Mouse (Mus musculus): ENCODE data around the gene 5730596B20Rik. TPM values are rescaled to one million over a fixed set of nuclear protein-coding genes. Genes with fewer than 3 reads are reported as not detected.

The 5730596B20Rik gene
- polyA plus RNA-seq, 2 experiments = 0.29 to 0.44 TPM

- no peak overlapping the region for H3K9ac ChIP-seq (ENCODE audit: low read depth, low read length, severe bottlenecking)
- no peak overlapping the region for H3K27ac ChIP-seq (replicated peaks; ENCODE audit: low read depth, low read length)
- H3K27me3 ChIP-seq (ENCODE audit: control insufficient read depth, insufficient read depth, low read length) = peaks cover 70% of the 10 kb centered on the region
- no peak overlapping the region for H3K4me2 ChIP-seq (replicated peaks; ENCODE audit: low read depth, low read length, severe bottlenecking)
- H3K4me1 ChIP-seq (ENCODE audit: control insufficient read depth, insufficient read depth, low read length) = peaks cover 37% of the 10 kb centered on the region
- ATAC-seq (ENCODE audit: low FRiP score, low read depth) (no peak), DNase-seq (ENCODE audit: low spot score) (no peak)
- peaks cover 17% of the 10 kb centered on the region for H3K36me3 ChIP-seq (ENCODE audit: control insufficient read depth, insufficient read depth, low read length)
- no peak overlapping the region for H3K4me3 ChIP-seq (replicated peaks; ENCODE audit: low read length)
- WGBS = 24% methylated on average over 4 of the region's 4 CpGs
- H3K9me3 ChIP-seq (ENCODE audit: control insufficient read depth, low read length) = no peaks in the 10 kb centered on the region
- no peak for TF ChIP-seq POLR2A (IDR thresholded peaks at IDR 0.05; ENCODE audit: borderline replicate concordance, extremely low read depth, insufficient read depth, insufficient read length)
Observed at GRCm38 (mm10) chr6:52173648-52174047, 3.6 kb upstream of the 5730596B20Rik start.

- DNase-seq (ENCODE audit: low spot score) (no peak), ATAC-seq (ENCODE audit: low FRiP score, low read depth) (no peak)
- Histone ChIP-seq H3K36me3 (ENCODE audit: control insufficient read depth, insufficient read depth, low read length) (peaks cover 10% of the 10 kb centered on the region), H3K4me3 (replicated peaks; ENCODE audit: low read length) (peak overlapping the region; percentile 40), H3K27ac (replicated peaks; ENCODE audit: low read depth, low read length) (peak overlapping the region; percentile 43), H3K9me3 (ENCODE audit: control insufficient read depth, low read length) (no peaks in the 10 kb centered on the region), H3K4me2 (replicated peaks; ENCODE audit: low read depth, low read length, severe bottlenecking) (peak overlapping the region; percentile 68), H3K27me3 (ENCODE audit: control insufficient read depth, insufficient read depth, low read length) (peaks cover 65% of the 10 kb centered on the region), H3K9ac (ENCODE audit: low read depth, low read length, severe bottlenecking) (peak overlapping the region; percentile 49), H3K4me1 (ENCODE audit: control insufficient read depth, insufficient read depth, low read length) (peaks cover 38% of the 10 kb centered on the region)
- WGBS = 12% methylated on average over 33 of the region's 41 CpGs
- TF ChIP-seq POLR2A (IDR thresholded peaks at IDR 0.05; ENCODE audit: borderline replicate concordance, extremely low read depth, insufficient read depth, insufficient read length) = no peak
Observed at GRCm38 (mm10) chr6:52174968-52175751, 2.1 kb upstream of the 5730596B20Rik start.

DNA sequence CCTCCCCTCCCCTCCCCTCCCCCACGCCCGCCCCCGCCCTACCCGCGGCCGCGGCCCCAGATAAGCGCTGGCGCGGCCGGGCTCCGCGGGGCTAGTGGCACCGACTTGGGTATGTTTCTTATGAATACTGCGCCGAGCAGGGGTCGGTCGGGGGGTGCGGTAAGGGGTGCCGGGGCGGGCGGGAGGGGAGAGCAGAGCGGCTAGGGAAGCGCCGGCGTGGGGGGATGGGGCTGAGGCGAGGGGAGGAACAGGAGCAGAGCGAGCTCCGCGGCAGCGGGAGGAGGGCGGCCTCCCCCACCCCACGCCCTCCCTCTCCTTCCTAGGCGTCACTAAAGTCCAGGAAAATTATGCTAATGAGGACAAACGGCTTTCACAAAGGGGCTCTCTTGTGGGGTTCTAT, 1.4 kb upstream of the 5730596B20Rik start:
- Histone ChIP-seq H3K4me2 (replicated peaks; ENCODE audit: low read depth, low read length, severe bottlenecking) (peak overlapping the region; percentile 68), H3K4me3 (replicated peaks; ENCODE audit: low read length) (peak overlapping the region; percentile 40), H3K9me3 (ENCODE audit: control insufficient read depth, low read length) (no peaks in the 10 kb centered on the region), H3K4me1 (ENCODE audit: control insufficient read depth, insufficient read depth, low read length) (peaks cover 40% of the 10 kb centered on the region), H3K27ac (replicated peaks; ENCODE audit: low read depth, low read length) (peak overlapping the region; percentile 43), H3K36me3 (ENCODE audit: control insufficient read depth, insufficient read depth, low read length) (peaks cover 10% of the 10 kb centered on the region), H3K9ac (ENCODE audit: low read depth, low read length, severe bottlenecking) (peak overlapping the region; percentile 49), H3K27me3 (ENCODE audit: control insufficient read depth, insufficient read depth, low read length) (peaks cover 65% of the 10 kb centered on the region)
- 3% methylated on average over 22 of the region's 35 CpGs for WGBS
- TF ChIP-seq POLR2A (IDR thresholded peaks at IDR 0.05; ENCODE audit: borderline replicate concordance, extremely low read depth, insufficient read depth, insufficient read length) = no peak
- ATAC-seq (ENCODE audit: low FRiP score, low read depth) = no peak
- DNase-seq (ENCODE audit: low spot score) = no peak

DNA sequence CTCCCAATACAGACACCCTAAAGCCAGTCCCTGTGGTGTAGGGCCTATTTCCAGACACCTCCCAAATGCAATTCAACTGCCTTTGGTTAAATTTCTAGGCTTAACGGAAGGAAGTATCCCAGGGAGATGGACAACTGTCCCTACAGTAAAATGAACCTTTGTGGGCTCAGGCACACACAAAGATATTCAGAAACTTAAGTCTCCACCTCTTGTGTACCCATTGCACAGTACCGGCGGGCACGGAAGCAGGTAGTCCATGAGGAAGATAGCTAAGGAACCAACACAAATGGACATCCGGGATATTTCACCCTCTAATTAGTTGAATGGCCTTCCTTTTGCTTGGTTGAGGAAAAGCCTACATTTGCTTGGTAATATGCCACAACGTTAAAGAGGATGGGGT, 907 bp upstream of the 5730596B20Rik start:
- DNase-seq (ENCODE audit: low spot score) (no peak), ATAC-seq (ENCODE audit: low FRiP score, low read depth) (no peak)
- no peak for TF ChIP-seq POLR2A (IDR thresholded peaks at IDR 0.05; ENCODE audit: borderline replicate concordance, extremely low read depth, insufficient read depth, insufficient read length)
- no peak overlapping the region for H3K27ac ChIP-seq (replicated peaks; ENCODE audit: low read depth, low read length)
- WGBS = 14% methylated on average over 6 of the region's 6 CpGs
- peak overlapping the region; percentile 40 for H3K4me3 ChIP-seq (replicated peaks; ENCODE audit: low read length)
- peak overlapping the region; percentile 68 for H3K4me2 ChIP-seq (replicated peaks; ENCODE audit: low read depth, low read length, severe bottlenecking)
- H3K36me3 ChIP-seq (ENCODE audit: control insufficient read depth, insufficient read depth, low read length) = peaks cover 15% of the 10 kb centered on the region
- peaks cover 65% of the 10 kb centered on the region for H3K27me3 ChIP-seq (ENCODE audit: control insufficient read depth, insufficient read depth, low read length)
- peak overlapping the region; percentile 49; the same call in 1 of the 2 replicates for H3K9ac ChIP-seq (ENCODE audit: low read depth, low read length, severe bottlenecking)
- peaks cover 40% of the 10 kb centered on the region for H3K4me1 ChIP-seq (ENCODE audit: control insufficient read depth, insufficient read depth, low read length)
- H3K9me3 ChIP-seq (ENCODE audit: control insufficient read depth, low read length) = no peaks in the 10 kb centered on the region

DNA sequence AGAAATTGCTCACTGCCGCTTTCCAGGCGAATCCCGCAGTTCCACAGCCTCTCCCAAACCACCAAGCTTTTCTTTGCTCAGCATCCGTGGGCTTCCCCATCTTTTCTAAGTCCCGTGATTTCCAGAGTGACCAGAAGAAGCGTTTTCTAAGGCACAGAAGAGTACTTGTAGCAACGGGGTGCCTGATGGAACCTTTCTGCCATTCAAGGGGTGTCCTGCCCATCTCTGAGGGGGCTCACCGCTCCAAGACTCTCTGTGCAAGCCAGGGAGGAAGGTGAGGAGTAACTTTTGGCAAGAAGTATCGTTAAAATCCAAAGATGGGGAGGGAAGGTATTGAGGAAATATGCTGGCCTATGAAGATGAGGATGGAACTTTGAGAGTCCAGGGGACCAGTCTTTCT, 508 bp downstream of the 5730596B20Rik start:
- H3K36me3 ChIP-seq (ENCODE audit: control insufficient read depth, insufficient read depth, low read length) = peaks cover 13% of the 10 kb centered on the region
- H3K27me3 ChIP-seq (ENCODE audit: control insufficient read depth, insufficient read depth, low read length) = peaks cover 57% of the 10 kb centered on the region
- H3K4me3 ChIP-seq (replicated peaks; ENCODE audit: low read length) = peak overlapping the region; percentile 40
- H3K4me2 ChIP-seq (replicated peaks; ENCODE audit: low read depth, low read length, severe bottlenecking) = peak overlapping the region; percentile 68
- no peak for DNase-seq (ENCODE audit: low spot score)
- no peak for TF ChIP-seq POLR2A (IDR thresholded peaks at IDR 0.05; ENCODE audit: borderline replicate concordance, extremely low read depth, insufficient read depth, insufficient read length)
- no peak overlapping the region for H3K27ac ChIP-seq (replicated peaks; ENCODE audit: low read depth, low read length)
- 22% methylated on average over 9 of the region's 9 CpGs for WGBS
- ATAC-seq (ENCODE audit: low FRiP score, low read depth) = no peak
- no peaks in the 10 kb centered on the region for H3K9me3 ChIP-seq (ENCODE audit: control insufficient read depth, low read length)
- H3K4me1 ChIP-seq (ENCODE audit: control insufficient read depth, insufficient read depth, low read length) = peaks cover 33% of the 10 kb centered on the region
- no peak overlapping the region for H3K9ac ChIP-seq (ENCODE audit: low read depth, low read length, severe bottlenecking)

Data from limb, embryonic 14.5 days (tissue).